Mouse (Mus musculus): ENCODE data around the gene Hhipl1.

- no peak for TF ChIP-seq GATA1 (IDR thresholded peaks at IDR 0.05; ENCODE audit: low read length)
- no peak for TF ChIP-seq TAL1 (IDR thresholded peaks at IDR 0.05; ENCODE audit: low read length)
Observed at GRCm38 (mm10) chr12:108287011-108287410, 19.1 kb upstream of the Hhipl1 start.
